Mouse (Mus musculus): Measurements from ENCODE around the gene Dedd.

DNA sequence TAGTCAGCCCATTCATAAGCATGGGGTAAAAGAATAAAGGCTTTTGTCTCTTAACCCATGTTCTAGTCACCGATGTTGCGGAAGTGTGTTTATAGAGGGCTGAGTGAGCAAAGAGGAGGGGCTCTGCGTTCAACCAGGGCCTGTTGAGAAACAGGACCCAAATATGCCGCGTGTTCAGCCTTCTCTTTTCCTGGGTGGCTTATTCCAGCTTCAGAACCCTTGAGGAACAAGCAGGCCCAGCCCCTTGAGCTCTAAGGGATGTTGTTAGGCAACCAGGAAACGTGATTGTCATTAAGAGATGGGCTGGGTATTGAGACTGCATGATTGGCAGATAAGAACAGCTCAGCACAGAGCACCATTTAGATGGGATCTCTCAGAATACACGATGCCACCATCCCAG is 37.0 kb downstream of the Dedd start:
- no peak for TF ChIP-seq ZNF384 (IDR thresholded peaks at IDR 0.05; ENCODE audit: low read depth, low read length)
- TF ChIP-seq MAFK (IDR thresholded peaks at IDR 0.05; ENCODE audit: insufficient read depth, low read depth, low read length) = no peak
